Mouse (Mus musculus): Measurements from ENCODE around the gene Nrip1.
A peak's percentile ranks its signal among the peaks of the same experiment; 100 is the strongest.

The Nrip1 gene

GRCm38 (mm10) chr16:76344761-76345368 is 28.8 kb downstream of the Nrip1 start:
- no peak for DNase-seq

GRCm38 (mm10) chr16:76344030-76344429 is 29.6 kb downstream of the Nrip1 start:
- DNase-seq = no peak

- DNase-seq = peak; percentile 39
Observed at GRCm38 (mm10) chr16:76341636-76342035, 32.0 kb downstream of the Nrip1 start.

GRCm38 (mm10) chr16:76339256-76339655 is 34.4 kb downstream of the Nrip1 start:
- DNase-seq = no peak

GRCm38 (mm10) chr16:76337351-76337750 is 36.3 kb downstream of the Nrip1 start:
- DNase-seq = no peak

- DNase-seq = no peak
Observed at GRCm38 (mm10) chr16:76336932-76337331, 36.7 kb downstream of the Nrip1 start.

- DNase-seq = no peak
Observed at GRCm38 (mm10) chr16:76335913-76336312, 37.7 kb downstream of the Nrip1 start.

GRCm38 (mm10) chr16:76332127-76332526 is 41.5 kb downstream of the Nrip1 start:
- no peak for DNase-seq

GRCm38 (mm10) chr16:76331231-76331630 is 42.4 kb downstream of the Nrip1 start:
- DNase-seq = no peak

GRCm38 (mm10) chr16:76325315-76325710 is 48.3 kb downstream of the Nrip1 start:
- DNase-seq = no peak

- no peak for DNase-seq
Observed at GRCm38 (mm10) chr16:76324411-76325314, 49.0 kb downstream of the Nrip1 start.

GRCm38 (mm10) chr16:76323594-76324307 is 49.9 kb downstream of the Nrip1 start:
- DNase-seq = no peak

- DNase-seq = no peak
Observed at GRCm38 (mm10) chr16:76323141-76323540, 50.5 kb downstream of the Nrip1 start.

- DNase-seq = no peak
Observed at GRCm38 (mm10) chr16:76321527-76322165, 52.0 kb downstream of the Nrip1 start.

GRCm38 (mm10) chr16:76320118-76320473 is 53.5 kb downstream of the Nrip1 start:
- DNase-seq = no peak

- no peak for DNase-seq
Observed at GRCm38 (mm10) chr16:76319364-76320117, 54.1 kb downstream of the Nrip1 start.

GRCm38 (mm10) chr16:76318331-76318922 is 55.2 kb downstream of the Nrip1 start:
- no peak for DNase-seq

- no peak for DNase-seq
Observed at GRCm38 (mm10) chr16:76316940-76317822, 56.4 kb downstream of the Nrip1 start.

GRCm38 (mm10) chr16:76315642-76316041 is 58.0 kb downstream of the Nrip1 start:
- no peak for DNase-seq

- DNase-seq = no peak
Observed at GRCm38 (mm10) chr16:76314013-76314950, 59.3 kb downstream of the Nrip1 start.
